Mouse (Mus musculus) spleen, embryonic (tissue): Measurements from ENCODE around the gene Nt5c3.

ENCODE experiments used
- CTCF ChIA-PET: fragments of 350-600 bp; sonication (Branson Sonifier 250); formaldehyde crosslinking; loops from one replicate; lab custom pipeline; 2022; lab: Charles Lee

The Nt5c3 gene

GRCm38 (mm10) chr6:56923726-56924707 is at the start of gene Nt5c3, which contains the start of gene Vmn1r4:
Gene Nt5c3, minus strand, starts transcription at chr6:56923932.
Gene Vmn1r4, plus strand, starts transcription at chr6:56924015.
- CTCF ChIA-PET, result interaction anchor here (0.7 kb wide), 1 partner anchor 22 kb away, joined by 3 read pairs; no protein-coding TSS in a partner anchor

GRCm38 (mm10) chr6:56969973-56970372 is 46.2 kb upstream of the Nt5c3 start, which contains the start of gene Vmn1r5:
Gene Vmn1r5, plus strand, starts transcription at chr6:56970273.
- CTCF ChIA-PET, result no interaction called here

GRCm38 (mm10) chr6:56956436-56956835 is 32.7 kb upstream of the Nt5c3 start:
- CTCF ChIA-PET, result no interaction called here

GRCm38 (mm10) chr6:56934366-56934765 is 10.6 kb upstream of the Nt5c3 start:
- CTCF ChIA-PET, result no interaction called here

- CTCF ChIA-PET, result no interaction called here
These were observed 8.7 kb upstream of the Nt5c3 start for GRCm38 (mm10) chr6:56932464-56932863.

- CTCF ChIA-PET, result no interaction called here
These were observed 8.1 kb upstream of the Nt5c3 start for GRCm38 (mm10) chr6:56931648-56932415.

GRCm38 (mm10) chr6:56923331-56923725 is 404 bp downstream of the Nt5c3 start:
- CTCF ChIA-PET, result no interaction called here

- CTCF ChIA-PET, result interaction anchor here (1.5 kb wide), 1 partner anchor 205 kb away, joined by 3 read pairs; the partner anchor contains the start of gene Avl9
These were observed 3.3 kb downstream of the Nt5c3 start for GRCm38 (mm10) chr6:56920222-56921092.

- CTCF ChIA-PET, result interaction anchor here (1.3 to 1.5 kb wide), 2 partner anchors 10 to 204 kb away, joined by 3 read pairs; partner anchors contain the start of gene Avl9
These were observed 4.2 kb downstream of the Nt5c3 start for GRCm38 (mm10) chr6:56919330-56920044.

GRCm38 (mm10) chr6:56917578-56918368 is 6.0 kb downstream of the Nt5c3 start:
- CTCF ChIA-PET, result no interaction called here

- CTCF ChIA-PET, result interaction anchor here (0.6 kb wide), 1 partner anchor 24 kb away, joined by 5 read pairs; no protein-coding TSS in a partner anchor
These were observed 7.5 kb downstream of the Nt5c3 start for GRCm38 (mm10) chr6:56916279-56916678.

- CTCF ChIA-PET, result interaction anchor here (0.8 kb wide), 1 partner anchor 12 kb away, joined by 3 read pairs; no protein-coding TSS in a partner anchor
These were observed 10.5 kb downstream of the Nt5c3 start for GRCm38 (mm10) chr6:56913092-56913858.

- CTCF ChIA-PET, result interaction anchor here (0.7 kb wide), 1 partner anchor 624 kb away, joined by 3 read pairs; no protein-coding TSS in a partner anchor
These were observed 12.8 kb downstream of the Nt5c3 start for GRCm38 (mm10) chr6:56910910-56911309.

GRCm38 (mm10) chr6:56908912-56909311 is 14.8 kb downstream of the Nt5c3 start:
- CTCF ChIA-PET, result interaction anchor here (0.7 to 0.9 kb wide), 2 partner anchors 36 to 97 kb away, joined by 4 to 18 read pairs; no protein-coding TSS in a partner anchor

- CTCF ChIA-PET, result interaction anchor here (0.7 to 0.9 kb wide), 2 partner anchors 36 to 97 kb away, joined by 4 to 18 read pairs; no protein-coding TSS in a partner anchor
These were observed 15.3 kb downstream of the Nt5c3 start for GRCm38 (mm10) chr6:56908397-56908796.

GRCm38 (mm10) chr6:56907973-56908372 is 15.8 kb downstream of the Nt5c3 start:
- CTCF ChIA-PET, result no interaction called here

GRCm38 (mm10) chr6:56906121-56906846 is 17.4 kb downstream of the Nt5c3 start:
- CTCF ChIA-PET, result no interaction called here
